Mouse (Mus musculus) left cerebral cortex, postnatal 25 days (tissue): ENCODE measurements around the gene Ccdc40. TPM values are rescaled to one million over a fixed set of nuclear protein-coding genes. Genes with fewer than 3 reads are reported as not detected.
"Not testable (repeated sequence)": the region's sequence is repeated elsewhere in the genome, so short reads cannot be mapped to it uniquely, and the experiment has no call there.

Experiments
- DNase-seq, 2 experiments: peaks; one replicate each; pipeline ENCODE4 v3.0.0; 2022; ENCODE audit warnings: low spot score in 2 of 2, mixed read lengths in 1 of 2
- intact Hi-C: fragments of 180-260 bp; cut with DNase I; formaldehyde crosslinking; loops from one replicate; pipeline ENCODE4 v1.15.1; 2025
- total RNA-seq, 2 experiments: library from RNA; stranded (reverse); gene quantifications; 2 replicates each; pipeline ENCODE4 v1.2.3; 2021

Gene Ccdc40
- total RNA-seq, 2 experiments from 2014 or later = 0.98 to 1.4 TPM

GRCm38 (mm10) chr11:119227591-119227990 lies 781 bp upstream of the Ccdc40 start:
- DNase-seq = no peak
- intact Hi-C loops = no loop called here

DNA sequence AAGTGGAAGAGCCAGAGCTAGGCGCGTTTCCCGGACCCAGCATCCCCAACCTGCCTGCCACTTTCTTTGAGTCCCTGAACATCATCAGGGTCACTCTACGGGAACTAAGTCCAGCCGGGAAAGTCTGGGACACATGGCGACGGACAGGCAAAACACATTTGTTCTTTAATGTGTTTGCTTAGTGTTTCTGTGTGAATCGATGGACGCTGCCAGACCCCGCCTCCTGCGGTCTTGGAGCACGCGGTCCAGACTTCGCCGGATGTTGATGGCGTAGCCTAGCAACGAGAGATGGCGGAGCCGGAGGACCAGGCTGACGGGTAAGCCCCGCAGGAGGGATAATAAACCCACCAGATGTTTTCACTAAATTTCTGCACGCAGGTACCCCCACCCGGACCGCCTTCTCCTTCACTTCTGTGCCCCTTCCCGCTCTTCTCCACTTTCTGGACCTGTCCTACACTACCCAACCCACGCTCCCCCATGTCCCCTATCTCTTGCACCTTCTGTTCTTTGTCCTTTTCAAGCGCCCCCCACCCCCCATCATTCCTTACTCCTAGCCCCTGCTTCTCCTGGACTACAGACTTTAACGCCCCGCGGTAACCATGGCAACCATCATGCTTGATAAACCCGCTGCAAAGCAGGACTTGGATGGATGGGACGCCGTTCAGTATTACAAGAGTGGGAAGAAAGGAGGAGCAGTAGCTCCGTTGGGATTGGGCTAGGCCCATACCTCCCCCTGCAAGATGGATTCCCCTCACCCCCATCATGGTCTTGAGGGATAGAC lies 664 bp downstream of the Ccdc40 start:
- intact Hi-C loops = no loop called here

DNA sequence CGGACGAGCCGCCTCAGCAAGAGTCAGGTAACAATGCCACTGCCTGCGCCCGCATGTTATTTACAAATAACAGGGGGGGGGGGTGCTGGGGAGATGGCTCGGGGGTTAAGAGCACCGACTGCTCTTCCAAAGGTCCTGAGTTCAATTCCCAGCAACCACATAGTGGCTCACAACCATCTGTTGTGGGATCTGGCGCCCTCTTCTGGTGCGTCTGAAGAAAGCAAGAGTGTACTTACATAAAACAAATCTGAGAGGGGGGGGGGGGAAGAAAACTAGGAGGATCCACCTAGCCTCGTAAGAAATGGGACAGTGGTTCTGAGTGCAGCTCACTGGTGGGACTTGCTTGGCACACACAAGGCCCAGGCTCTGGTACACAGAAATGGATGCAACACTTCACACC lies 6.4 kb downstream of the Ccdc40 start:
- no peak for DNase-seq
- intact Hi-C loops = no loop called here

More for the DNA sequence above, 664 bp downstream of the Ccdc40 start:
- peak; percentile 72 to 73 for DNase-seq

DNA sequence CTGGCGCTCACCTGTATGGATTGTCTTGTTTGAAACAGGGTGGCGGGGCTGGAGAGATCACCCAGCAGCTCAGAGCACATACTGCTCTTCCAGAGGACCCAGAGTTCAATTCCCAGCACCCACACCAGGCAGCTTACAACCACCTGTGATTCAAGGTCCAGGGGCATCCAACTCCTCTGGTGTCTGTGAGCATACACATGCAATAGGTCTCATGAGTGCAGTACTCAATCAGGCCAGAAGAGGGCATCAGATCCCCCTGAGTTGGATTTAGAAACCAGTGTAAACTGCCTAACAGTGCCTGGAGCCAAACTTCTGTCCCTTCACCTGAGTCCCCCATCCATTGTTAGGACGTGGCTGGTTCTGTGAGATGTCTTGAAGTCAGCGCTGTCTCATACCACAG lies 7.2 kb downstream of the Ccdc40 start:
- intact Hi-C loops = no loop called here

GRCm38 (mm10) chr11:119236354-119236753 lies 8.0 kb downstream of the Ccdc40 start:
- DNase-seq = no peak

More for the DNA sequence above, 7.2 kb downstream of the Ccdc40 start:
- peak in 1 of 2 experiments; percentile 42 for DNase-seq

GRCm38 (mm10) chr11:119237007-119237406 lies 8.6 kb downstream of the Ccdc40 start:
- intact Hi-C loops = no loop called here
- no peak for DNase-seq

More at GRCm38 (mm10) chr11:119236354-119236753, 8.0 kb downstream of the Ccdc40 start:
- intact Hi-C loops = no loop called here

- DNase-seq = no peak
- intact Hi-C loops = no loop called here
Observed at GRCm38 (mm10) chr11:119237568-119238304, 9.4 kb downstream of the Ccdc40 start.

- no peak for DNase-seq
- intact Hi-C loops = no loop called here
Observed at GRCm38 (mm10) chr11:119238305-119238721, 9.9 kb downstream of the Ccdc40 start.

- intact Hi-C loops = no loop called here
- no peak for DNase-seq
Observed at GRCm38 (mm10) chr11:119239480-119239879, 11.1 kb downstream of the Ccdc40 start.

GRCm38 (mm10) chr11:119245543-119245942 lies 17.2 kb downstream of the Ccdc40 start:
- intact Hi-C loops, DNase-seq: not testable (repeated sequence)

DNA sequence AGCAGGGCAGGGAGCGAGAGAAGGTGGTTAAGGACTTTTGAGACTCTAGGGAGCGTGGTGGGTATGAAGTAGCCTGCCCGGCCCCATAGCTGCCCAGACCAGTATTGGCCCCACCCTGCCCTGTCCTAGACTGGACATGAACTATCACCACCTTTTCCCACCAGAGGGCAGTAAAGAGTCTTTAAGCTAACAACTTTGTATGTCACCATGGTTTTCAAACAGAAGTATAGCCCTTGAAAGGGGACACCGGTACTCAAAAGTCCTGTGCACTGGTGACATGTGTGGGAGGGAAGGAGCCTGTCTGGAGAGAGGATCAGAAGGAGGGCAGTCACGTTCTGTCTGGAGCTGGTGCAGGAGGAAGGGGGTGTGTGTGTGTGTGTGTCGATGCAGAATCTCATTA lies 20.6 kb downstream of the Ccdc40 start:
- DNase-seq = peak; percentile 34 to 47

DNA sequence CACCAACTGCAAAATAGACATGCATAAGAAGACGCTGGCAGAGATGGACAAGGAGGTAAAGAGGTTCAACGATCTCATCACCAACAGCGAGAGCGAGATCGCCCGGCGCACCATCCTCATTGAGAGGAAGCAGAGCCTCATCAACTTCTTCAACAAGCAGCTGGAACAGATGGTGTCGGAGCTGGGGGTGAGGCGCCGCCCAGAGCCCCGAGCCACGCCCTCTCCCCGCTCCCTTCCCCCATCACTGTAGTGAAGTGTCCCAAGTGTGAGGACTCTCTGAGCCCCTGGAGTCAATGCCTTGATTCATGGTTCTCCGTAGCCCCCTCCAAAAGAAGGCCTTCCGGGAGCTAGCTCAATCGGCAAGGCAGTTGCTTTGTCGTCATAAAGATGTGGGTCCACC lies 22.6 kb downstream of the Ccdc40 start:
- DNase-seq = no peak
- intact Hi-C loops = no loop called here

More for the DNA sequence above, 20.6 kb downstream of the Ccdc40 start:
- intact Hi-C loops = loop anchor here (2.0 kb wide), 1 partner anchor 42 kb away; no protein-coding TSS in a partner anchor

GRCm38 (mm10) chr11:119252854-119253541 lies 24.6 kb downstream of the Ccdc40 start:
- intact Hi-C loops = no loop called here
- no peak for DNase-seq

DNA sequence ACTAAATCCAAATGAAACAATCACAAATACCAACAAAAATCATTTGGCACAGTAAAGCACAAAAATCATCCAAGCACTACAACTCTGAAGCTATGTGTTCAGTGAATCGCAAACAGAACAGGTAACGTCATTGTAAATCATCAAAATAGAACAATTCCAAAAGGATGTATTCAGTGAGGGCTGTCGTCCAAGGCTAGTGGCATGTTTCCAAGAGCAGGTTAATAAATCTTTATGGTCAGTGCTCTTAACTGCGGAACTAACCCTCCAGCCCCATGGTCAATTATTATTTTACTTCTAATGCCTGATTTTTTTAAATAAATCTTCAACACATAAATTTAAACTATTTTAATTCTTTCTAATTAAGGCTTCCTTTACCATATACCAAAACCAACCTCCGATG lies 28.2 kb downstream of the Ccdc40 start:
- intact Hi-C loops = not testable (repeated sequence)

DNA sequence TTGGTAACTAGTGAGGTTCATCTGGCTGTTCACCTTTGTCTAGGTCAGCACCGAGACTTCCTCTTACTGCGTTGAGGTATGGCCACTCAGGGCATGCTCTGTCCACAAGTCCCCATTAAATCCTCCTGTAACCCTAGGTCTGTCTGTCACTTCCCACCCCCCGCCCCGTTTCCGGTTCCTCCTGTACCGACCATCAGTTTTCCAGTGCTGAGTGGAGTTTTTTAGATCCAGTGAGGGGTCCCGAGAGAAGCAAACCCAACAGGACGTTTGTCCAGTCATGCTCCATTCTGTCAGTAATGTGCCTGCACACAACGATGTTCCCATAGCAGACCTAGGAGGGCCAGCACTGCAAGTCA lies 29.8 kb downstream of the Ccdc40 start:
- DNase-seq = no peak
- intact Hi-C loops = no loop called here

More for the DNA sequence above, 28.2 kb downstream of the Ccdc40 start:
- not testable (repeated sequence) for DNase-seq

DNA sequence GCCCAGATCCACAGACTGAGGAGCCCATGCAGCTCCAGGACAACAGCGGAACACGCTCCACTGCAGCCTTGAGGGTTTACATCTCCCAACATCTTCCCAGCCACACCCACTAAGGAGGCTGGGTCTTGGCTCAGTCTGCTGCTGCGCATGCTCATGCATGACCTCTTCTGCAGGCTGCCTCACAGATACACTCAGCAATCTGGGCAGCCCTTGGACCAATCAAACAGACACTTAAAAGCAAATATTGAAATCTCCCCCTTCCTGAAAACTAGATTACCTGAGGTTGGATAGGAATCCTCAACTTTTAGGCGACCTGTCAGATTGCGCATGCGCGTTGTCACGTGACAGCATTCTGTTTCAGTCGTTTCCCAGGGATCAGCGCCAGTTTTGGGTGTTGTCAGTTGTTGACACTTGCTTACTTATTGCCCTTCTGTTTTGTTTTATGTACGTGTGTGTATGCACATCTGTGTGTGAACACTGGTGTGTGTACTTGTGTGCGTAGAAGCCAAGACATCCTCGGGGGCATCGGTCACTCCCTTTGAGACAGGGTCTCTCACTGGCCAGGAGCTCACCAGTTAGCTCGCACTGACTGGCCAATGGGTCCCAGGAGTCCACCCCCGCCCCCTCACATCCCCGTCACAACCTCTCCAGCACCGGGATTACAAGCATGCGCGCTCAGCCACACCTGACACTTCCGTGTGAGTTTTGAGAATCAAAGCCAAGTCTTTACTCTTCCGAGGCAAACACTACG lies 30.4 kb downstream of the Ccdc40 start:
- intact Hi-C loops = no loop called here
- peak; percentile 56 to 65 for DNase-seq

DNA sequence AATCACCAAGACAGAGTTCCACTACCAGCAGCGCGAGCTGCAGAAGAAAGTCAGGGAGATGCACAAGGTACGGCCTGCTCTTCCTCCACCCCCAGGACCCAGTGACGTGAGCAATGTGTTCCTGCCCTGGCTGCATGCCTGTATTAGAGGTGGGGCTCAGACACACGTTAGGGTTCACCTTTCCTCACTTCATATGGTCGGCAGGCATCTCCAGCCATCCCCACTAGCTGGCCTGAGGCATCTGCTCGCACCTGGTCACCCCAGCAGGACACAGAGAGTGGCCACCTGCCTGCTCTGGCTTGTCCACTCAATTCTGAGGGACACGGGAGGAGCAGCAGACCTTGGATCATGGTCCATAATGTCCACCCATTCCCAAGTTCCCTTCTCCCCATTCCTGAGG lies 31.6 kb downstream of the Ccdc40 start:
- intact Hi-C loops = no loop called here
- no peak for DNase-seq

DNA sequence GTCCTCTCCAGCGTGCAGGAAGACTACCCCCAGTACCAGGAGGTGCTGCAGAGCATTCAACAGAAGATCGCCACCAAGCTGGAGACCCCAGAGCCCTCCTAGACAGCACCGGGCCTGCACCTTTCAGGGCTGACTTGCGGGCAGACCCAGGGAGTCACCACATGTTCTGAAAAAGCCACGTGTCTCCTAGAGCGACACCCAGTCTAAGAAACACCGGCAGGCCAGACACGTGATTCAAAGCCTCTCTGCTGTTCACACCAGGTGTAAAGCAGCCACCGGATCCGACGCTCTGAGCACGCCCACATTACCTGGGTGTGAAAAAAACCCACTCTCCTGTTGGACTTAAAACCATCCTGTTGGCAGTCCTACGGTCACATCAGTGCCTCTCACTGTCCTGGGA lies 36.0 kb downstream of the Ccdc40 start:
- intact Hi-C loops = no loop called here
- no peak for DNase-seq

GRCm38 (mm10) chr11:119265811-119266210 lies 37.4 kb downstream of the Ccdc40 start:
- intact Hi-C loops = no loop called here
- no peak for DNase-seq
